Mouse (Mus musculus): ENCODE measurements around the gene Eed.
A peak's percentile ranks its signal among the peaks of the same experiment; 100 is the strongest.
"Not testable (repeated sequence)": the region's sequence is repeated elsewhere in the genome, so short reads cannot be mapped to it uniquely, and the experiment has no call there.

Eed gene

DNA sequence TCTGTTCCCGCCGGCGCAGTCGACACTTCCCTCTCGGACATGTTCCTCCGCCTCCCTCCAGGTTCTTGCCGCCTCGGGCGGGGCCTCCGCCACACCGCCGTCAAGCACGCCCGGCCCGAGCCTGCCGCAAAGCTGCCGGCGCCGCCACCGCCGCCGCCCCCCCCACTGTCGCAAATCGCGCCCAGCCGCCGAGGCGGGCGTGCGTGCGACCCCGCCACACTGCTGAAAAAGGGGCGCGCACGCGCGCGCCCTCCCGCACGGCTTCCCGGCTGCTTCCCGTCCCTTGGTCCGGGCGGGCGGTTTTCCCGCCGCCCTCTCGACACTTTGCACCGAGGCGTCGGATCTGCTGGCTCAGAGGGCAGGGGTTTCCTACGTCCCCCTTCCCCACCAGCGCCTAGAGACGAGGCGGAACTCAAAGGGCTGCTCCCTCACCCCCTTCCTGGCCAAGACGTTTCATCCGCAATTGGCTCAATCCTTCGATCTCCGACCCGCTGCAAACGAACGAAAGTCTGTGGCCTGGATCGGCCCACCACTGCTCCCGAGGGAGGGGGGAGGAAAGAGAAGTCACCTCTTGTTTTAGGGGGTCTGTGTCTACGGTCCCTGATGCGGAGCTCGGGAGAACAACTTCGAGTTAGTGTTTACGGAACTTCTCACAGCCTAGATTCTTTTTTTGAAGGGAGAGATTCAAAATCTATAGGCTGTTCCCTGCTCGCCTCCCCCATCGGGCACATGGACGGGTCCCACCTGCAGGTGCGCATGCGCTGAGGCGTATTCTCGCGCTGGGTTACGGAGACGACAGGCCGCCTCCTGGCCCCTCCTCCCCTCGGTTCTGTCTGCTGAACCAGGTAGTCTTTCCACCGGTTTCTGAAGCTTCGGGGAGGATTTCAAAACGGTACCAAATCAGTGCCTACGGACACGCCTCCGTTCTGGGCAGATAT lies at the start of gene Eed:
TSS of gene Eed (minus strand) at position 499 of the 938 bp plus-strand sequence.
- peak; percentile 97 to 98 for DNase-seq

DNA sequence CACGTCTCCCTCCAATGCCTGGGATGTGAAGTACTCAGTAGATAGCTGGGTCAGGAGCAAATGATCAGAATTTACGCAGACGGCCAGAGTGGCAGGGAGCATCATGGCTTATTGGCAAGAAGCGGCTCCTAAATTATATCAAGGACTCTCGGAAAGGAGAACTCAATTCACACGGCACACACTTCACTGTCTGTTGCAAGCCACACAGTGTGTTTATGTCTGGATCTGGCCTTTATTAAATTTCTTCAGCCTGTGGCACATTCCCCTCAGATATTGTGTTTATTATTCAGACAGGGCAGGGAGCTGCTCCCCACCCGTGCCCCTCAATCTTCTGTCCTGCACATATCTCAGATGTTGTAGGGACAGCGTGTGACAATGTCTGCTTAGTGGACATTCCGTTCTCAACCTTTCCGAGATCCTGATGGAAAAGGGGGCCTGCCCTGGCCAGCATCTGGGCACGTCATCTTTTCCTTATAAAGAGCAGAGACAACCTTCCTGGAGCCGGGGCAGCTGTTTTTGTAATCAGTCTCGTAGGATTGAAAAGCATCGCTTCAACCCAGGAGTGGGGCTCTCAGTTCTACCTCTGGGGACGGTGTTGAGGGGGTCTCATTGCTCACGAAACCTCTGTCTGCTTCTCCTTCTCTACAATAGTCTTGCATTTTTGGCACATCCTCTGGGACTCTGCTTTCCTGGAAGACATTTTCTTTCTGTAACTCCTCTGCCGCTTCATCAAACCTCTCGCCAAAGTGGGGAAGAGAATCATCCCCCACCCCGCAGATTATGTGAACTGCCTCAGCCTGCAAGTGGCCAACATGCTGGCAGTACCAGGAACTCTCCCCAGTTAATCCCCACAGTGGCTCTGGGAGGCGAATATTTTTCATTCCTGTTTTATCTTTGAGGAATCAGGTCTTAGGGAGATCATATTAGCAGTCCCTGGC lies 49.0 kb upstream of the Eed start:
- peak; percentile 62 to 82 for DNase-seq

DNA sequence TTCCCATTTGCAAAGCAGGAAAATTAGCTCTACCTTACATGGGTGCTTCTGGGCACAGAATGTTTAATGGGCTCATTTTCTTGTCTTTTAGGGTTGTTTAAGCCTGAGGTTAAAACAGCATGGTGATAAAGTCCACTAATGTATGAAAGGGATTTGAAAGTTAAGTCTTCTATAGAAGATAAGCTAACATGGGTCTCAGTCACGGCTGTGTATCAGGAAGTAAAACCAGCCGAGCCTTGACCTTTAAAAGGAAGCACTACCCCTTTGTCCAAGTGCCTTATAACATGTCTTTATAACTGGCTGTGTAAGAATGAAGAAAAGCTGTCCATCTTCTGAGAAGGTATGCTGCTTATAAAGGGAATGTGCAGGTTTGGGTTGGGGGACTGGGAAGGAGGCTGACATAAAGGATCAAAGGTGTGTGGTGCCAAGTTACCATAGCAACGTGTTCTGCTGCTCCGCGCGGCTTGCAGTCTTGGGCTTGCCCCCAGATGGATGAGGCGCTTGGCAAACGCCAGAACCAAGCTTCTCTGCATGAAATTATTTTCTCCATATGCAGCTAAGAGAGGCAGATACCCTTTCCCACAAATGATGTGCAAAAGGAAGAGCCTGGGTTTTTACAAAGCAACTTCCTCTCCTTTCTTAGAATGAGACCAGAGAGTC lies 48.2 kb upstream of the Eed start:
- peak in 1 of 2 experiments; percentile 57 for DNase-seq

DNA sequence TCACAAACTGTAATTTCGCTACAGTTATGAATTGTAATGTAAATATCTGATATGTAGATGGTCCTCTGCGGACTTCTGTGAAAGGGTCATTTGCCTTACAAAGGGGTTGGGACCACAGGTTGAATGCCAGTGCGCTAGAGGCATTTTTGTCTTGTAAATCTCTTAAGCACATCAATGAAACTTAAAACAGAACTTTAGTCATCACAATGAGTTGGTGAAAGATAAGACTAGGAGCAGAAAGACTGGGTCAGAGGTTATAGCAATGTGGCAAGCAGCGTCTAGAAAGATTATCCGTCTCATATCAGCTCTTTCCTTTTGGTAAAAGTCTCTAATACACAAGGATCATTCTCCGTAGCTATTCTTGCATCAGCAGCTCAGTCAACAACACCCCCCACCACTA lies 44.2 kb upstream of the Eed start:
- no peak for DNase-seq

DNA sequence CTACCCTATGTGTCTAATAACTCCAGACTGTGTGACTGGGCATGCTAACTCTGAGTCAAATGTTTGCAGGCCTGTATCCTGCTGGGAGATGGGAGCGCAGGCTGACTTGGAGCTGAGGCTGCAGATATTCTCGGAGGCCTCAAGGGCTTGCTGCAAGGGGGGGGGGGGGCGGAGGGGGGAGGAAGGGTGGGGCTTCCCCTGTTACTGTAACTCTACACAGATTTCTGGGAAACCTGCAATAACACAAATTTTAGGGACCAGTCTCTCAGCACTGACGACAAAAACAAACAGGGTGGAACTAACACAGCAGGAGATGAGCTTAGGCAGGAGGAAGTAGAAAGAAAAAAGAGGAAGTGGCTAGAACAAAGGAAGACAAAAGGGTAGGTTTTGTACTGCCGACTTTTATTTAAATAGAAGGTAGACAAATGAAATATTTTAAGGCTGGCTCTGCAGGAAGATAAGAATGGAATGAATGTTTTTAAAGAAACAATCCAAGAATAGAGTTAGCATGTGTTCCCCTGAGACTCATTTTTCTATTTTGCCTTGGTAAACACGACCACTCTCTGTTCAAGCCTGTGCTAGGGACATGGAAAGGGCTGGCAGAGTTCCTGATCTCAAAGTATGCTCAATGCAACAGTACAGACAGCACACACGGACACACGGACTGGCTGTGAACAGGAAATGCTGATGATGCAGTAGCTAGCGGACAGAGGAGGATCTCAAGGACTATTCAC lies 42.4 kb upstream of the Eed start:
- peak in 1 of 2 experiments; percentile 63 for DNase-seq

DNA sequence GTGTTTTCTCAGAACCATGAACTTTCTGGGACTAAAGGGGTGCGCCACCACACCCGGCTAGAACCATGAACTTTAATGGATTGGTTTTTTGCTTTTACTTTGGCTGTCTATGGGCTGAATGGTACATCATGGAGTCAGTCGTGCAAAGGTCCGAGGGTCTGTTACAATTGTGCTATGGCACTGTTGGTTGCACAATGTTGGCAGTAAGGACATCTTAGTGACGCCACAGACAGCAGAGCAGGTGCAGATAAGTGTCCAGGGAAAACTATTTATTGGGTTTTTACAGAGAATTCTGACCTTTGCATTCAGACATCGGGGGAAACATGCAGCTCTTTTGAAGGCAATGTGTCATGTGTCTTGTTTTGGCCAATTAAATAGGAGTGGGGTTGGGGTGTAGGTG lies 39.5 kb upstream of the Eed start:
- no peak for DNase-seq

DNA sequence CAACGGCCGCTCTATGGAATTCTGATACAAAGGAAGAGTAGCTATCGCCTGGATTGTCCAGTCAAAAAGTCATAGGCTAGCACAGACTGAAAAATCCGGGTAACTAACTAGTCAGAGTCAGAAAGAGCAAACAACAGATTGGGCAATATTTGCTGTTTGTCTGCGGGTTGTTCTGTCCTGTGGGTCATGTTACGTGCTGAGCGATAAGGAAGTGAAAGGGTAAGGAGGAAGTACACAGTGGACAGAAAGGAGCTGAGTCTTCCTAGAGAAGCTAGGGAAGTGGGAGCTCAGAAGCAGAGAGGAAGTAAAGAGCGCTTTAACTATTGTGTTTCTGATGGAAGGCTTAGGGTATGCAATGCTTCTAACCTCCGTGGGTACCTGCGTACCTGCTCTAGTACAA lies 38.8 kb upstream of the Eed start:
- peak in 1 of 2 experiments; percentile 39 for DNase-seq

DNA sequence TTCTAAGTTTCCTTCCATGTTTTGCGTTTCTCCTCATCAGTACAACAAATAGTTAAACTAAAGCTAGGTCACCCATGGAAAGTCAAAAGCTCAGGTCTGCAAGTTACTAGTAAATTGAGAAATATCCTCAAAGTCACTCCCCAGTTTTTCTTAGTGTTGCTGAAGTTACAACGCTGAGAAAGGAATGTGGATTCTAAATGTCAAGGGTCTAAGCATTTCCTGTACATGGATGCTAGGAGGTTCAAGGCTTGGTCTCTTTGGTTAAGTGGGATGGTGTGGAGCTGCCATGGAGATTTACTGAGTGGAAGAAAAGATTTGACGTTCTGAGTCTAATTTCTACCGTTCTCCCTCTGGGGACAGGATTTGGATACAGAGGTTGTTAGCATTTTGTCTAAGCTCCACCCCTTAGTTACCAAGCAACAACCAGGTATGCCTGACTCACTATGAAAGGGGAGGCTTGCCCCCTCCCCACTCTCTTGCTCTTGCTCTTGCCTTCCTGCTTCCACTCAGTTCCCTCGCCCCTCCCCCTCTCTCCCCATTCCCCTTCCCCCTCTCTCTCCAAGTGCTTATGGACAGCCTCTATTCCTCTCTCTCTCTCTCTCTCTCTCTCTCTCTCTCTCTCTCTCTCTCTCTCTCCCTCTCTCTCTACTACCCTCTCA lies 36.3 kb upstream of the Eed start:
- DNase-seq: no peak

DNA sequence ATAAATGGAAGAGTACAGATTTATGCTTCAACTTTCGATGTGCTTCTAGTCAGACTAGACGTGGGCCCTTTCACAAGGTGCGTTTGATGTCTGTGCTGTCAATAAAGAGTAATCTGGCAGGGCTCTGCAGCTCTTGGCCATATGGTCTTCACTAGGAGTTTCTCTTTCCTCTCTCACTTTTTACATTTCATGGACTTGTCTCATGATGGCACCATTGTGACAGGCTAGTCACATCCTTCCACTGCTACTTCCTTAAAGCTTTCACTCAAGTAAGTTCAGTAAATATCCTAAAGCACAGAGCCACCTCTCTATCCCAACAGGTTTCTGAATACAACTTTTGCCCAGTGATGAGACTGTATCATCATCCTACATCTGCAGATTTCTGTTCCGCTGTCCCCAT lies 35.7 kb upstream of the Eed start:
- peak in 1 of 2 experiments; percentile 36 for DNase-seq

DNA sequence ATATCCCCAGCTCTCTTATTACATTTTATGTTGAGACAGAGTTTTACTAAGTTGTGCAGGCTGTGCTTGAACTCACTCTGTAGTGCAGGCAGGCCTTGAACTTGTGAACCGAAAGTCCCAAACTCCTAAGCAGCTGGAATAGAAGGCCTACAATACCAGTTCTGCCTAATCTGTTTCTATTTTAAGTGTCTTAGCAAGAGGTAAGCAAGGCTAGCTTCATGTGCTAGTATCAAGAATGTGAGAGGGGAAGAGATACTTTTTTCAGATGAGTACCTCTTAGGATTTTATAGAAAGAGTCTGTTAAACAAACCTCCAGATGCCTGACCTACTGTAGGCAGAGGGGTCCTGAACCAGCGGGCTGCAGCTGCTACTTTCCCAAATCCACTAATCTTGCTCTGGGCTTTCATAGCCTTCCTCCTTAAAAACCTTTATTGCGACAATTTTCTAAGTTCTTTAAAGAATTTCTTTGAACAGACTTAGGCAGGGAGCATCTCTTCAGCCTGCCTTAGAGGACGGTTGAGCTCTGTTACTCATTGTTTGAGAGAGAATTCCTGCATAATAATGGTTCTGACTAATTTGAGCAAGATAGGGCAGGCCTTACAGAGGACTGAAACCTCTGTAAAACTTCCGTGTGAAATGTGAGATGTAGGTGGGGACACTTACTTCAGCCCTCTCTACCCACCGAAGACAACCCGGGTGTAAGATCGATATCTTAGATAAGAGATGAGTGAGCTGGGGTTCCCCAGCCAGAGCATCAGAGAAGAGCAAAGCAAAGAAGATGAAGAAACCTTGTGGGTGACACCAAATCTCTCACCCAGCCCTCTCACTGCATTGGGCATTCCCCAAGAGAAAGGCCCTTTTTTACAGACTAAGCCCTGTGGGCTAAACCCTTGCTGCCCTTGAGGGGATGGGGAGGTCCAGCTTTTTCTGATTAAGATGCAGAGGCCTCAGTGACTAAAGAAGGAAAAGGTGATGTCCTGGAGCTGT lies 26.2 kb upstream of the Eed start:
- no peak for DNase-seq

DNA sequence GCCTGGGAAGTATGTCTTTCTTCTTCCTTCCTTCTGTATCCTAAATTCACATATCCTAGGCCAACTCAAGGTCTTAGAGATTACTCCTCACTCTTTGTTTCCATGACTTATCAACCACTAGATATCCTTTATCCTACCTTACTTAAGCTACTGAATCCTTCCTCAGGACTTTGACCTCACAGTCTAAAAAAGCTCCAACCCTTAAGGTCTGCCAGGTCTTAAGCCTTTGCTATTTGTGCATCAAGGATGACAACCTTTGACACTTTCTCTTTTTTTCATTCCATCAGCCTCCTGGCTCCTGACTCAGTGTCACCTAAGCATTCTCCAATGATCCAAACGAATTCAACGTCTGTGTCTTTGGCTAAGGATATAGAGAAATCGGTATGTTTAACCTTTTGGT lies 24.0 kb upstream of the Eed start:
- DNase-seq: no peak

DNA sequence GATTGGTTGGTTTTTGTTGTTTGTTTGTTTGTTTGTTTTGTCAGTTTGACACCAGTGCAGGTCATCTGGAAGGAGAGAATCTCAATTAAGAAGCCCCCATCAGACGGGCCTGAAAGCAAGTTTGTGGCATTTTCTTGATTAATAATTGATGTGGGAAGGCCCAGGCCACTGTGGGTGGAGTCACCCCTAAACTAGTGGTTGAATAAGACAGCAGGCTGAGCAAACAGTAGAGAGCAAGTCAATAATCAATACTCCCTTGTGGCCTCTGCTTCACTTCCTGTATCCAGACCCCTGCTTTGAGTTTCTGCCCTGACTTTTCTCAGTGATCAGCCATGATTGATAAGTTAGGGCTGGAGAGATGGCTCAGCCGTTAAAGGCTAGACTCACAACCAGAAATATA lies 21.6 kb upstream of the Eed start:
- DNase-seq: no peak

DNA sequence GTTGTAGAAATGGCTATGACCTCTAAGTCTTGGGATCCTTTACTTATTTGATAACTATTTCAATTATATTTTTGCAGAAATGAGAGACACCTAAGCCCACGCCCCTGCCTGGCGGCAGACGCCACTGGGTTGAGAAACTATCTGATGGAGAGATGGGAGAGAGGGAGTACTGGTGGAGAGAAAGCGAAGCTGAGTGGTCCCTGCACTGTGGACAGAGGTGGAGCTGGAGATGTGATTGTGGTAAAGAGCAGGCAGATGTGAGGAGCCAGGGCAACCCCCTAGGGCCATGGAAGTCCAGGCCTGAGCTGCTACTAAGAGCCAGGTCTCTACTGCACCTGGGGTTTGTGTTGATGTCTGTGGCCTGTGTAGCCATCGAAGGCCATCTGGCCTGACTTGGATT lies 18.7 kb upstream of the Eed start:
- no peak for DNase-seq

DNA sequence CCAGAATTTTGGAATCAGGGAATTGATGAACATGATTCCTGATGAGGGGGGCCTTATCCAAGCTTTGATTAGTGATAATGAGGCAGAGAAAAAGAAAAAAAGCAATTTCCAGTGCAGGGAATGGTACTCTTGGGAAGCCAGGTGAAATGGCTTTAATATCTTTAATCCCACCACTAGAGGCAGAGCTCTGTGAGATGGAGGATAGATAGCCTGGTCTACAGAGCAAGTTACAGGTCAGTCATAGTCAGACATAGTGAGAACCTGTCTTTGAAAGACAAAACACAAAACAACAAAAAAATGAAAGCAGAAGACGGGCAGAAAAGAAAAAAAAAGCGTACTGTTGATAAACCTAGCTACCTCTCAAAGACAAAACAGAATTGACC lies 17.8 kb upstream of the Eed start:
- DNase-seq: no peak

DNA sequence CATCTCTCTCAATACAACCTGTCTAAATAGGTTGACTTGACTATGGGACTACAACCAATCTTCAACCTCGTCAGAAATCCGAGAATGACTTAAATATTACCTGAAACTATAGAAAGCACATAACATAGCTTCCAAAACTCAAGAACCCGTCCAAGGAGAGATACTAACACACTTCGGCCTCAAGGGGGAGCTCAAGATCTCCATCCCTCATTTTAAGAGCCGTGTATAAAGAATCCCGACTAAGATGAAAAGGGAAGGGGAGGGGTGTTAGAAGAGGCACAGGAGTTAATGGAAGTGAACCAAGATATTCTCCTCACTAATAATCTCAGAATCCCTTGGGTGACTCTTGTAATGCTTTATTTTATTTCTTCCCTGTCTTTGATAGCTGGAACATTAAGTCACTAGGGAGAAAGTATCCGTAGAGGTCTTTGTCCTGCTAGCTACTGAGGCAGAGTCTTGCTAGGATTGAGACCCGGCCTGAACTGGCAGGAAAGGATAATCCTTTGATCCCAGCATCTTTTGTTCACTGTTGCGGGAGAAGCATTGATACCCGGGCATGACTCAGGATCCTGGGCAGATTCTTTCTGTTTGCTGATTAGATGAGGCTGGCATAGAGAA lies 17.3 kb upstream of the Eed start:
- DNase-seq: peak in 1 of 2 experiments; percentile 61

DNA sequence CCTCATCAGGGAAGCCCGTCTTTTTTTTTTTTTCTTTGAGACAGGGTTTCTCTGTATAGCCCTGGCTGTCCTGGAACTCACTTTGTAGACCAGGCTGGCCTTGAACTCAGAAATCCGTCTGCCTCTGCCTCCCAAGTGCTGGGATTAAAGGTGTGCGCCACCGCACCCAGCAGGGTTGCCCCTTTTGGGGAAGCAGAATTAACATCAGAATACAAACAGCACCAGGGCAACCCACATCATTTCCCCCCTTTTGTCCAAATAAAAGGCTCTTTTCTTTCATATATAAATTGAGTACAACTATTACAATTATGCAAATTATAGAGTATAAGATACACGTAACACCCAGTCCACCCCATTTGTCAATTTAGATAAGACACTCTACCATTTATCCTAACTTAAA lies 16.7 kb upstream of the Eed start:
- DNase-seq: not testable (repeated sequence)

DNA sequence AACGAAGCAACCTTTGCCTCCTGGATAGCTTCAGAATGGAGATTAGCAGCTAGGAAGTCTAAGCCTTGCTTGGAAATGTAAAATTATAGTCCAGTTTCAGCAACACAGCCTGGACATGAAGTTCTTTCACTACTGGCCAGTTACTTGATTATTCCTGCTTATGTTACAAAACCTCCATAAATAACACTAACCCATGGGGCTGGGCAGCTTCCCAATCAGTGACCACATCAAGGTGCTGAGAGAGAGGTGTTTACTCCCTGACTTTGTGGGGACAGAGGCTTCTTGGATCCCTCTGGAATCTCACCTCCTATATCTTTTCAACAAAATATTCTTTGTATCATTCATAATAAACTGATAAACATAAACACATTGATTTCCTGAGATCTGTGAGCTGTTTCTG lies 12.3 kb upstream of the Eed start:
- no peak for DNase-seq

DNA sequence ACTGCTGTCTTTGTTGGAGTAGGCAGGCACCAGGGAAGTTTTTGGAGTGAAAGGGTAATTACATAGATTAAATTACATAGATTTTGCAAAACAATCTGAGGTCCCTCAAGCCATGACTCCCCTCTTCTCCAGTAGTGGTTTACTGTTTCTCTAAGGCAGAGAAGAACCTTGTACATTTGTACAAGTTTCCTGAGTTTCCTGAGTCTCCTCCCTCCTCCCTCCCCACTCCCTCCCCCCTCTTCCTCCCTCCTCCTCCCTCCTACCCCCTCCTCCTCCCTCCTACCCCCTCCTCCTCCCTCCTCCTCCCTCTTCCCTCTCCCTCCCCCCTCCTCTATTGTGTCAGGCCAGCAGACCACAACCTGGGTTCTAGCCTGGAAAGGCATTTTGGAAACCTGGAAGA lies 3.6 kb upstream of the Eed start:
- no peak for DNase-seq

DNA sequence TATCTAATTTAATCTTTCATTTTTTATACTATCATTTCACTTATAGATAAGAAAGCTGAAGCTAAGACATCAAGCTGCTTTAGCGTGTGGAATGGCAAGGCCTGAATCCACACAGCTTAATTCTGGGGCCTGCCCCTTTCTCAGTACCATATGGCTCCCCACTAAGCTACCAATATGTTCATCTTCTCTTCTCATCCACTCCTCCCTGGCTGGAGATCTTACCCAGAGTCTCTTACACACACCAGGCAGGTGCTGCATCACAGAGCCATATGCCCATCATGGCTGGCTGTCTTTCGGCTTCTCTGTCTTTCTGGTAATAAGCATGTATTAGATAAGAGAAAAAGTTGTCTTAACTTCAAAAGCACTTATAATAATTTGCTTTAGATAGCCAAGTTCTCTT lies 2.7 kb upstream of the Eed start:
- no peak for DNase-seq

DNA sequence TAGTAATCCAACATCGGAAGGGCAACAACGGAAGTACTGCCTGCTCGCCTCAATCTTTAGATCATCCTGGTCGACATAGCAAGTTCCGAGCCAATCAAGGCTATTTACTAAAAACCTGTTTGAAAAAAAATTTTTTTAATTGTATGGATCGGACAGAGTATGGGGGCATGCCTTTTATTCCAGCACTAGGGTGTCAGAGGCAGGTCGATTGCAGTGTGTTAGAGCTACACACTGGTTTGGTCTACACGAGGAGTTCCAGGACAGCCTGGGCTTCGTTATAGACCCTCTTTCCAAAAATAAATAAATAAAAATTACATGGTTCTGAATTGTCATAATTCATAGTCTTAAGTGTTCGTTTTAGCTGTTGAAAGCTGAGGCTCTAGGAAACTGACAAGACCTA lies 774 bp upstream of the Eed start:
- no peak for DNase-seq

Data from lung, postnatal 4 days (tissue).